Mouse (Mus musculus) right cerebral cortex, postnatal 4 days (tissue): Measurements from ENCODE around the gene Endou.

Source experiments
- DNase-seq: peaks from one replicate; pipeline ENCODE4 v3.0.0-alpha.2; 2022

The Endou gene

GRCm38 (mm10) chr15:97731111-97731510, at the start of gene Endou:
Gene Endou, minus strand, starts transcription at chr15:97731339.
- DNase-seq: no peak

GRCm38 (mm10) chr15:97780611-97781031, 49.5 kb upstream of the Endou start:
- no peak for DNase-seq

GRCm38 (mm10) chr15:97779576-97779975, 48.4 kb upstream of the Endou start:
- DNase-seq: no peak

- no peak for DNase-seq
These were observed 47.4 kb upstream of the Endou start, which contains the start of gene Slc48a1 for GRCm38 (mm10) chr15:97778311-97779098. Gene Slc48a1, plus strand, starts transcription at chr15:97778520.

GRCm38 (mm10) chr15:97776919-97777318, 45.8 kb upstream of the Endou start:
- no peak for DNase-seq

- peak; percentile 73 for DNase-seq
These were observed 45.4 kb upstream of the Endou start for GRCm38 (mm10) chr15:97776514-97776913.

GRCm38 (mm10) chr15:97773961-97774370, 42.8 kb upstream of the Endou start:
- DNase-seq: no peak

GRCm38 (mm10) chr15:97773108-97773507, 42.0 kb upstream of the Endou start:
- DNase-seq: no peak

GRCm38 (mm10) chr15:97770280-97770679, 39.1 kb upstream of the Endou start:
- DNase-seq: no peak

- no peak for DNase-seq
These were observed 37.1 kb upstream of the Endou start for GRCm38 (mm10) chr15:97768192-97768591.

- peak; percentile 76 for DNase-seq
These were observed 36.4 kb upstream of the Endou start, which contains the start of gene Rapgef3 for GRCm38 (mm10) chr15:97767280-97768186. Gene Rapgef3, minus strand, starts transcription at chr15:97767972.

GRCm38 (mm10) chr15:97766594-97767279, 35.6 kb upstream of the Endou start:
- DNase-seq: no peak

GRCm38 (mm10) chr15:97766194-97766593, 35.1 kb upstream of the Endou start:
- DNase-seq: no peak

- no peak for DNase-seq
These were observed 34.1 kb upstream of the Endou start for GRCm38 (mm10) chr15:97765090-97765794.

GRCm38 (mm10) chr15:97764532-97764931, 33.4 kb upstream of the Endou start:
- DNase-seq: no peak

- DNase-seq: no peak
These were observed 32.3 kb upstream of the Endou start for GRCm38 (mm10) chr15:97763256-97764049.

- DNase-seq: no peak
These were observed 31.6 kb upstream of the Endou start for GRCm38 (mm10) chr15:97762733-97763132.

GRCm38 (mm10) chr15:97761438-97761837, 30.3 kb upstream of the Endou start:
- DNase-seq: no peak

GRCm38 (mm10) chr15:97760952-97761351, 29.8 kb upstream of the Endou start:
- no peak for DNase-seq

- DNase-seq: peak; percentile 42
These were observed 28.9 kb upstream of the Endou start for GRCm38 (mm10) chr15:97760006-97760405.

- DNase-seq: no peak
These were observed 24.2 kb upstream of the Endou start for GRCm38 (mm10) chr15:97755361-97755760.
